Mouse (Mus musculus) forebrain, embryonic 11.5 days (tissue): ENCODE measurements around the gene Bhlhe40. TPM values are rescaled to one million over a fixed set of nuclear protein-coding genes. Genes with fewer than 3 reads are reported as not detected.

ENCODE experiments used
- ATAC-seq: fragments of 200-750 bp; cut with Nextera tagmentation; replicated peaks from 2 replicates; pipeline ENCODE4 v1.8.0; 2017; ENCODE audit warnings: moderate TSS enrichment; ENCODE audit not compliant: low FRiP score
- DNase-seq: peaks from one replicate; pipeline ENCODE4 v3.0.0-alpha.2; 2017; ENCODE audit warnings: low spot score
- H3K27ac ChIP-seq: fragments of 300-500 bp; sonication (generic); 2 replicates; pipeline ENCODE4 v1.5.1; 2014; ENCODE audit warnings: low read depth, low read length
- H3K27me3 ChIP-seq: fragments of 300-500 bp; sonication (generic); 2 replicates; pipeline ENCODE4 v1.6.1; 2014; ENCODE audit warnings: mild to moderate bottlenecking, low read length, mixed read lengths; ENCODE audit not compliant: control insufficient read depth, insufficient read depth
- H3K36me3 ChIP-seq: fragments of 300-500 bp; sonication (generic); 2 replicates; pipeline ENCODE4 v1.6.1; 2014; ENCODE audit warnings: mild to moderate bottlenecking, low read length, moderate library complexity, mixed read lengths; ENCODE audit not compliant: control insufficient read depth, insufficient read depth
- H3K4me1 ChIP-seq: fragments of 300-500 bp; sonication (generic); replicated peaks from 2 replicates; pipeline ENCODE4 v1.6.1; 2014; ENCODE audit warnings: low read length, mixed read lengths; ENCODE audit not compliant: control insufficient read depth, insufficient read depth
- H3K4me2 ChIP-seq: fragments of 300-500 bp; sonication (generic); 2 replicates; pipeline ENCODE4 v1.6.1; 2014; ENCODE audit warnings: low read depth, mild to moderate bottlenecking, low read length, moderate library complexity, mixed read lengths; ENCODE audit not compliant: severe bottlenecking
- H3K4me3 ChIP-seq: fragments of 300-500 bp; sonication (generic); 2 replicates; pipeline ENCODE4 v1.5.1; 2014; ENCODE audit warnings: low read depth, low read length
- H3K9ac ChIP-seq: fragments of 300-500 bp; sonication (generic); 2 replicates; pipeline ENCODE4 v1.6.1; 2014; ENCODE audit warnings: low read length
- H3K9me3 ChIP-seq: fragments of 300-500 bp; sonication (generic); 2 replicates; pipeline ENCODE4 v1.6.1; 2016; ENCODE audit warnings: low read length, mixed read lengths; ENCODE audit not compliant: control insufficient read depth
- WGBS: fragments of 180-500 bp; shearing (Covaris S2); extraction: QIAGEN DNeasy Blood & Tissue Kit; methylation state at CpG from one replicate; pipeline ENCODE4 v1.1.7; 2014; 5-methylcytosine and 5-hydroxymethylcytosine counted together
- polyA plus RNA-seq: library from polyadenylated mRNA; unstranded; fragments of >200 nt; fragmentation: Nextera tagmentation; extraction: Ambion mirVana; gene quantifications from 2 replicates; pipeline ENCODE4 v1.2.1, GENCODE M21; 2014

Gene Bhlhe40
- polyA plus RNA-seq, 1 experiment from 2014 or later: 6.9 TPM

GRCm38 (mm10) chr6:108665587-108665986 lies 5.2 kb downstream of the Bhlhe40 start:
- Histone ChIP-seq H3K27ac (no peak overlapping the region), H3K4me3 (no peak overlapping the region), H3K4me2 (no peak overlapping the region), H3K27me3 (peaks cover 6% of the 10 kb centered on the region; the same call in 1 of the 2 replicates), H3K4me1 (peaks cover 15% of the 10 kb centered on the region), H3K36me3 (no peaks in the 10 kb centered on the region), H3K9me3 (no peaks in the 10 kb centered on the region), H3K9ac (no peak overlapping the region)
- no peak for ATAC-seq
- WGBS: 64% methylated on average over 5 of the region's 5 CpGs
- no peak for DNase-seq

GRCm38 (mm10) chr6:108666648-108667488 lies 6.4 kb downstream of the Bhlhe40 start:
- Histone ChIP-seq H3K4me1 (peaks cover 10% of the 10 kb centered on the region), H3K36me3 (no peaks in the 10 kb centered on the region), H3K4me2 (no peak overlapping the region), H3K9ac (no peak overlapping the region), H3K9me3 (no peaks in the 10 kb centered on the region), H3K27ac (no peak overlapping the region), H3K27me3 (peaks cover 3% of the 10 kb centered on the region; the same call in 1 of the 2 replicates), H3K4me3 (no peak overlapping the region)
- WGBS: 87% methylated on average over 12 of the region's 12 CpGs
- ATAC-seq: no peak
- DNase-seq: no peak

- no peaks in the 10 kb centered on the region for H3K9me3 ChIP-seq
- H3K4me1 ChIP-seq: peaks cover 10% of the 10 kb centered on the region
- no peak overlapping the region for H3K9ac ChIP-seq
- no peak overlapping the region for H3K4me3 ChIP-seq
- DNase-seq: peak; percentile 56
- 13% methylated on average over 6 of the region's 6 CpGs for WGBS
- H3K36me3 ChIP-seq: no peaks in the 10 kb centered on the region
- H3K27me3 ChIP-seq: 0 out of 2 replicates have a peak, but pooled peaks cover 2% of the 10 kb centered on the region
- no peak overlapping the region for H3K4me2 ChIP-seq
- ATAC-seq: peak; percentile 33; the same call in 1 of the 2 replicates
- no peak overlapping the region for H3K27ac ChIP-seq
Observed at GRCm38 (mm10) chr6:108667599-108668021, 7.2 kb downstream of the Bhlhe40 start.

GRCm38 (mm10) chr6:108668321-108668786 lies 7.9 kb downstream of the Bhlhe40 start:
- ATAC-seq: peak; percentile 84
- peak overlapping the region; percentile 52 for H3K4me2 ChIP-seq
- peak overlapping the region; percentile 15 for H3K4me3 ChIP-seq
- DNase-seq: peak; percentile 84
- H3K36me3 ChIP-seq: no peaks in the 10 kb centered on the region
- H3K9ac ChIP-seq: peak overlapping the region; percentile 58
- H3K4me1 ChIP-seq: peaks cover 10% of the 10 kb centered on the region
- WGBS: under 1% methylated on average over 30 of the region's 30 CpGs
- H3K9me3 ChIP-seq: no peaks in the 10 kb centered on the region
- H3K27me3 ChIP-seq: 0 out of 2 replicates have a peak, but pooled peaks cover 2% of the 10 kb centered on the region
- no peak overlapping the region for H3K27ac ChIP-seq

GRCm38 (mm10) chr6:108670276-108670675 lies 9.8 kb downstream of the Bhlhe40 start:
- Histone ChIP-seq H3K9me3 (no peaks in the 10 kb centered on the region), H3K4me2 (no peak overlapping the region), H3K27me3 (0 out of 2 replicates have a peak, but pooled peaks cover 2% of the 10 kb centered on the region), H3K4me1 (peaks cover 10% of the 10 kb centered on the region), H3K27ac (no peak overlapping the region), H3K9ac (no peak overlapping the region), H3K4me3 (no peak overlapping the region), H3K36me3 (no peaks in the 10 kb centered on the region)
- ATAC-seq: no peak
- no peak for DNase-seq
- WGBS: 87% methylated on average over 3 of the region's 3 CpGs

- ATAC-seq (no peak), DNase-seq (no peak)
- H3K9me3 ChIP-seq: no peaks in the 10 kb centered on the region
- no peak overlapping the region for H3K4me2 ChIP-seq
- peaks cover 10% of the 10 kb centered on the region for H3K4me1 ChIP-seq
- no peaks in the 10 kb centered on the region for H3K36me3 ChIP-seq
- H3K27me3 ChIP-seq: 0 out of 2 replicates have a peak, but pooled peaks cover 2% of the 10 kb centered on the region
- H3K9ac ChIP-seq: no peak overlapping the region
- 70% methylated on average over 3 of the region's 3 CpGs for WGBS
- H3K27ac ChIP-seq: no peak overlapping the region
- no peak overlapping the region for H3K4me3 ChIP-seq
Observed at GRCm38 (mm10) chr6:108670821-108671220, 10.4 kb downstream of the Bhlhe40 start.

- peaks cover 10% of the 10 kb centered on the region for H3K4me1 ChIP-seq
- no peaks in the 10 kb centered on the region for H3K9me3 ChIP-seq
- H3K4me3 ChIP-seq: no peak overlapping the region
- 82% methylated on average over 8 of the region's 8 CpGs for WGBS
- DNase-seq (no peak), ATAC-seq (no peak)
- H3K27me3 ChIP-seq: 0 out of 2 replicates have a peak, but pooled peaks cover 2% of the 10 kb centered on the region
- H3K4me2 ChIP-seq: no peak overlapping the region
- no peak overlapping the region for H3K9ac ChIP-seq
- H3K36me3 ChIP-seq: no peaks in the 10 kb centered on the region
- no peak overlapping the region for H3K27ac ChIP-seq
Observed at GRCm38 (mm10) chr6:108672094-108672493, 11.7 kb downstream of the Bhlhe40 start.

GRCm38 (mm10) chr6:108674221-108674620 lies 13.8 kb downstream of the Bhlhe40 start:
- H3K27me3 ChIP-seq: 0 out of 2 replicates have a peak, but pooled peaks cover 2% of the 10 kb centered on the region
- 93% methylated on average over 2 of the region's 2 CpGs for WGBS
- H3K4me3 ChIP-seq: no peak overlapping the region
- no peak overlapping the region for H3K27ac ChIP-seq
- ATAC-seq (no peak), DNase-seq (no peak)
- no peak overlapping the region for H3K4me2 ChIP-seq
- no peak overlapping the region for H3K9ac ChIP-seq
- H3K4me1 ChIP-seq: no peaks in the 10 kb centered on the region
- no peaks in the 10 kb centered on the region for H3K9me3 ChIP-seq
- H3K36me3 ChIP-seq: no peaks in the 10 kb centered on the region
